Mouse (Mus musculus): ENCODE measurements around the gene Vmp1.

DNA sequence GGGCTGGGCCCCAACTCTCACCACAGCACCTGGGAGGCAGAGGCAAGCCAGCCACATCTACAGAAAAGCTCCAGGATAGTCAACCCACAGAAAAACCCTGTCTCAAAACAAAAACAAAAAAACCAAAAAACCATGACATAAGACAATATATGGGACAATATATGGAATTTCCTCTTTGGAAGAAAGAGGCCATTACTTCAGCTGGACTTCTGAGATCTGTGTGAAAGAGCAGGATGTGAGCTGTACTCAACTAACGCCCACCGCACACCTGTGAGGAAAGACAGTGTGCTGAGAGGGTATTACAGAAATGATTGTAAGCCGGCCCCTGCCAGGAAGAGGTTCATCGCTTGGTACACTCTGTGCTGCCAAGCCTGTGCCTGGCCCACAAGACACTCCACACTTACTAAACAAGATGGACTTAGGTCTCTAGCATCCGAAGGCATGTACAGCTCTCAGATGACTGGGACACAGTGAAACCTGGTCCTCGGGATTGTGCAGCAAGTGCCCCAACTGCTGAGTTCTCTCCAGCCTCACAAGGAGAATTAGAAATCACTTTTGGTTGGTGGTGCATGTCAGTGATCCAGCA is 109.9 kb downstream of the Vmp1 start:
- TF ChIP-seq USF1 (IDR thresholded peaks at IDR 0.05; ENCODE audit: low read depth) (no peak), CTCF (IDR thresholded peaks at IDR 0.05; ENCODE audit: control insufficient read depth, insufficient read depth, insufficient read length) (no peak), MAX (IDR thresholded peaks at IDR 0.05) (no peak), FOSL1 (IDR thresholded peaks at IDR 0.05; ENCODE audit: insufficient read depth, low read length, poor library complexity, severe bottlenecking) (no peak), MYOG (IDR thresholded peaks at IDR 0.05; ENCODE audit: control insufficient read depth, extremely low read depth, insufficient read length) (no peak)

Data from C2C12 (cell line).